Mouse (Mus musculus) cerebellum, postnatal 10 days (tissue): ENCODE measurements around the gene Sipa1l1.
A peak's percentile ranks its signal among the peaks of the same experiment; 100 is the strongest.

Experiments used
- DNase-seq, 2 experiments: peaks; one replicate each; pipeline ENCODE4 v3.0.0; 2021; ENCODE audit warnings: mixed read lengths in 2 of 2

Gene Sipa1l1

GRCm38 (mm10) chr12:82213056-82213455 is 43.9 kb downstream of the Sipa1l1 start:
- no peak for DNase-seq

GRCm38 (mm10) chr12:82214916-82215315 is 45.8 kb downstream of the Sipa1l1 start:
- DNase-seq = no peak

- no peak for DNase-seq
Observed at GRCm38 (mm10) chr12:82216801-82217553, 47.9 kb downstream of the Sipa1l1 start.

- DNase-seq = no peak
Observed at GRCm38 (mm10) chr12:82218201-82218600, 49.1 kb downstream of the Sipa1l1 start.

GRCm38 (mm10) chr12:82220367-82221089 is 51.4 kb downstream of the Sipa1l1 start:
- no peak for DNase-seq

DNA sequence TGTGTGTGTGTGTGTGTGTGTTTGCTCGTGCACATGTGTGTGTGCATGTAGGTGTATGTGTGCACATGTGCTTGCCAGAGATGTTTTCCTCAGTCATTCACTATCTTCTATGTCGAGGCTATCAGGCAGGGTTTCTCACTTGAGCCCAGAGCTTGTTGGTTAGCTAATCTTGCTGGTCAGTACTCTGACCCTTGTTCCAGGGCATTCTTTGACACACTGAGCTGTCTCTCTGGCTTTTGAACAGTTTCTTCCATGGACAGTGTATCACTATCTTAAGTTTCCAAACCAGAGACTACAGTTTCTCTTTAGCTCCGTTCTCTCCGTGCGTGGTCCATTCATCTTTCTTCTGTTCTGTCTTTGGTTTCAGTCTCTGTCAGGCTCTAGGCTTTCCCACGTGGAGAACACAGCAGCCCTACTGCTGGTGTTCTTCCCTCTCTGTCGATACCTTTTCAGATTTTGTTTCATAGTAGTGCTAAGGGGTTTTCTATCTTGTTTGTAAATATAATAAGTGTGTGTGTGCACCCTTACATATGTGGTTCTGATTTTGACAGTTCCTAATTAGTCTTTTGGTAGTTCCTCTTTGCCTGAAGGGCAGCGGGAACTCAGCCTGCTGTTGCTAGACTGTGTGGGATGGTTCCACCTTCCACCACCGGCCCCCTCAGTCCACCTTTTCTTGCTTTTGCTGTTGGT is 54.2 kb downstream of the Sipa1l1 start:
- no peak for DNase-seq

GRCm38 (mm10) chr12:82224848-82225247 is 55.7 kb downstream of the Sipa1l1 start:
- no peak for DNase-seq

DNA sequence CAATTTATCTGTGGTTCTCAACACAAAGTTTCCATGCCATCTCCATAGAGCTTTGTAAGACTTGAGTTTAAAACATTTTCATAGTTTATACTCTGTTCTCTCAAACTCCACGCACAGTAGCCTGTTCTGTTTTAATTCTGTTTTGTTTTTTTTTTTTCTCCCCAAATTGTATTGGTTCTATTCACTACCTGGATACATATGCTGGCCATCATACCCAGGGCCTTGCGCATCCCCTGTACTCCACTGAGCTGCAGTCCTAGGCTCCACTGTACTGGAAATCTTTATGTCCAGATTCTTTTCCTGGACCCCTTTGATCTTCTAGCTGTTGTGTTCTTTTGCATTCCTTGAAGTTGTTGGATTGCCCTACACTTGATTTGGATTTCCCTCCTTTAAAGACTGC is 56.2 kb downstream of the Sipa1l1 start:
- DNase-seq = no peak

DNA sequence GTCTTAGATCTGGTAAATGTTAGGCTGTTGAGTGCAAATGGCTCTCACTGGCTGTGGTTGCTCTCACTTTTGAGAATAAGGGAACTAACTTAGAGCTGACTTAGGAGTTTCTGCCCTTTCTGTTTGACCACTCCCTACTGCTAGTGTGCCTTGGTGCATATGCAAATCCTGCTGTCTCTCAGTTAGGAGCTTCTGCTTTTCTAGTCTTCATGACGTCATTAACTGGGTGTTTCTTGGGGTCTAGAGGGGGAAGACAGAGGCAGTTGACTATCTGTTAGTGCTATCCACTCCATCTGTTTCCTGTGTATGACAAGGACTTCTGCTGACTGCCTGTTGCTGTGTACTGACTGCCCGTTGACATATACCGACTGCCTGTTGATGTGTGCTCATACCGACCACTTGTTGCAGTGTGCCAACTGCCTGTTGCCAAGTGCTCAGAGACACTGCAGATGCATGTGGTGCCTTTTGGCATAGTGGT is 56.7 kb downstream of the Sipa1l1 start:
- no peak for DNase-seq

- DNase-seq = no peak
Observed at GRCm38 (mm10) chr12:82226311-82227066, 57.4 kb downstream of the Sipa1l1 start.

DNA sequence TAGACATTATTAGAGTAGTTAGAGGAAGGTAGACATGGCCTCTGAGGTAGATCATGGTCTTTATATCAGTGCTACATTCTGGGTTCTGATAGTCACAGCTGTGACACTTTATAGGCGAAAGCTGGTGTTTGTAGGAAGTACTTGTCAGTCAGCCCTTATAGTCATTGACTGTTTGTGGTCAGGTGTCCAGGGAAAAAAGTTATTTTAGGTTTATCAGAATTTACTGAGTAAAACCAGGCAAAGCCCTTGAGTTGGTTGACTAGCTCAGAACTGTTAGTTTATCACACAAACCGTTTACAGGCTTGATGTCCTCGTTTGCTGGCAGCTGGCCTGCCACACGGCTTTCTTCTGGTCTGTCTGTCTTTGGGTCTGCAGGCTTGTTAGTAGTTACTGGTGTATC is 61.0 kb downstream of the Sipa1l1 start:
- DNase-seq = no peak

DNA sequence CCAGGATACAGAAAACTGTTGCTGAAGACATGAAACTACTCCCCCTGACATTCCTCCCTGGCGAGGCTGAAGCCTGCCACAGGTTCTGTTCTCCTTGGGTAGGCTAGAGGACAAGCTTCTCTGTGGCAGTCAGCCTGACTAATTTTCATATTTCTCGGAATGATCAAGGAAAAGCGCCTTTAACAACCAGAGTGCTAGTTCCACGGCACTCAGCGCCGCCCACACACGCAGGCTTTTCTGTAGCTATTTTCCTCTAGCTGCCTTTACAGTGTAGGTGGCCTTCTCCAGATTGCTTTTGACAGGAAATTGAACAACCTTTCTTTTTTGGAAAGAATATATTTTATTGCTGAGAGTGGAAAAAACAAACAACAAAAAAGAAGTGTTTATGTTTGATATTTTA is 62.1 kb downstream of the Sipa1l1 start:
- DNase-seq = no peak

GRCm38 (mm10) chr12:82233177-82233576 is 64.1 kb downstream of the Sipa1l1 start:
- DNase-seq = no peak

DNA sequence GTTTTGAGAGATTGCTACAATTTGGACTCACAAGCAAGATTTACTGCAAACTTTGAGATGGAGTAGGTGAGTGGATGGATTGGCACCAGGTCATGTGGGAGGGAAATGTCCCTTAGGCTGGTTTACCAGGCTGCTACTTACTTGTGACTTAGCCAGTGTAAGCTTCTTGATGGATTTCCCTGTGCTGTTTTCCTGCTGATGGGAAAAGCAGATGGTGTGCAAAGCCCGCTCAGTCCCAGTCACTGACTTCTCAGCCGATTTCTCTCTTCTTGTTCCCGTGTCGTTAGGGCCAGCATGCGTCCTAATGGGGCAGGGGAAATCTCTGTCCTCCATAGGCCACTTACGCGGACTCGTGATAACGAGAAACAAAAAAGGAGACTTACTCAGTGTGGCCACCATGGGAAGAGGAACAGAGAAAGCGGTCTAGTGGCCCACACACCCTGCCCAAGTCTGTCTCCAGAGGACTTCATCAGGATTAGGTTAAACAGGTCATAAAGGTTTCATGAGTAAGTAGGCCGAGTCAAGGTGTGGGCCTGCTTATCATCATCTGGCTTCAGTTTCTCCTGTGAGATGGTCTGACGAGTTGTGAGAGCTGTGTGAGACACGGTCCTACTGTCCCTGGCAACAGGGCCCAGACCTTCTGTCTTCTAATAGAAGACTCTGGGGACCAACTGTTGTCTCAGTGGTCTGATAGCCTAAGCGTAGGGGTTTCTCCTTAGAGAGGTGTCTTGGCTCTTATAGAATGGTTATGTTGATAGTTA is 65.5 kb downstream of the Sipa1l1 start:
- DNase-seq = no peak

DNA sequence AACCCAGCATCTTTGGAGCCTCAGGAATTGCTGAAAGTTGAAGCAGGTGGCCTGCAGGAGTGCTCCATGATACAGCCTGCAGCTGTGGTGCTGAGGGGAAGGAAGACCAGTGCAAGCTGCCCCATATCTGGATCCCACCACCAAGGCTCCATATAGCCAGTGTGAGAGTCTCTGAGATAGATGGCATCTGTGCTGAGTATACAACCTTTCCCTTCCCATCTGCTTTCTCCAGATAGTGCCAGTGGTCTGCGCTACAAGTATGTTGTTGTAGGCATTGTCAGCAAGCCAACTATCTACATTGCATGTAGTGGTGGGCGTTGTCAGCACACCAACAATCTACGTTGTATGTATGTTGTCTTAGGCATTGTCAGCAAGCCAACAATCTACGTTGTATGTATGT is 68.0 kb downstream of the Sipa1l1 start:
- DNase-seq = no peak

DNA sequence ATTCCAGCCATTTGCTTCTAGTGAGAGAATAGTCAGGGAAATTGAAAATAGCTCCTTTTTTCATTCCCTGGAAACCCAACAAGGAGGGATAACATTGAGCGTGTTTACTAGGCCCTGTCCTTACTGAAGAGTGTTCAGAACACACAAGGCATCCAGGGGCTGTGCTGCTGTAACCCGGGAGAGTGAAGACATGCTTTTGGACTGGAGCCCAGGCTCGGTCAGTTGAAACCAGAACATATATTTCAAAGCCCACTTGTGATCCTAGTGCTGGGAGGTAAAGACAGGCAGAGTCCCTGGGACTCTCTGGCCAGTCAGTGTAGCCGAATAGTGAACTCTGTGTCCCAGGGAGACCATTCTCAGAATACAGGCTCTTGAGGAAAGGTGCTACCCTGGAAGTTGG is 68.8 kb downstream of the Sipa1l1 start:
- peak in 1 of 2 experiments; percentile 16 for DNase-seq

DNA sequence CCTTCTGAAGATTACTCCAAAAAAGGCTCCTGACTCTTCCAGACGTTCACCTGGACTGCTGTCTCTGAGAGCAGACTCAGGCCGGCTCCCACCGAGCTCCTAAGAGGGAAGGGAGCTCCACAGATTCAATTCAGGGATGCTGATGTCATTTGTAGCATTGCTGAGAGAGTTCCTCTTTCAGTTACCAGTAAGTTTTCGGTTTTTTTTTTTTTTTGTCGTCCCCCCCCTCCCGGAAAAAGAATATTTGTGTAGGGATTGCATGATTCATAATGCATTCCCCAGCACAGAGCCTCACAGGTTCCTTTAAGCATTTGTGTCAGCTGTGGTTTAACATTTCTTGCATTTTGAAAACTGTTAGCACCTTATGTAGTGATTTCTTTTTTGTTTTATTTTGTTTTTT is 71.6 kb downstream of the Sipa1l1 start:
- DNase-seq = no peak

DNA sequence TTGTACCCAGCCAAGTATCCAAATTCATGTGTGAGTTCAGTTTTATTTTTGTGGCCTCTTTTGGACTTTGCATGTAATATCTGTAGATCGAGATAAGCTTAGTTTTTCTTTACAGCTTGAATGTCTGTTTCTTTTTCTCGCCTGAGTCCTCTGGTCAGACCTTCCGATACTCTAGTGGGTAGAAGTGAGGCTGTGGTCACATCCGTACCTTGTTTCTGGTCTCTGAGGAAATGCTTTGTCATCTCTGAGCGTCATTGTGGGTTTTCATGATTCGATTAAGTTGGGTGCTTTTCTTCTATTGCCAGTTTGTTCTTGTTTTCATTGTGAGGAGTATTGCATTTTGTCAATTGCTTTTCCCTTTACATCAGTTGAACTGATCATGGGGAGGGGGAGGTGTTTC is 76.1 kb downstream of the Sipa1l1 start:
- DNase-seq = no peak

DNA sequence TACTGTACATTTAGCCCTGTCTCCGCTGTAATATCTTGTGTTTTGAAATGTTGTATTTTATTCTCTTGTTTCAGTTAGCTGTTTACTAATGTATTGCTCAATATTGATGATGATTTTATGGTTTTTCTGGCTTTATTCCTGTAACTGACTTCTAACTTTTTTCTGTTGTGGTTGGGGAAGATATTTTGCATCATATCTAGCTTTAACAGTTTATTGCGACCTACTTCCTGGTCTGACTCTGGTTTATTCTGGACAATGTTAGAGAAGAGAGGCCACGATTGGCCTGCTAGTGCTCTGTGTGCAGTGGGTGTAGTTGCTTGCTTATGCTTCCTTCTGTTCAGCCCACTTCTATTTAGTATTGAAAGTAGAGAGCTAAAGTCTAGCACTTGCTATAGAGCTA is 77.3 kb downstream of the Sipa1l1 start:
- DNase-seq = no peak

DNA sequence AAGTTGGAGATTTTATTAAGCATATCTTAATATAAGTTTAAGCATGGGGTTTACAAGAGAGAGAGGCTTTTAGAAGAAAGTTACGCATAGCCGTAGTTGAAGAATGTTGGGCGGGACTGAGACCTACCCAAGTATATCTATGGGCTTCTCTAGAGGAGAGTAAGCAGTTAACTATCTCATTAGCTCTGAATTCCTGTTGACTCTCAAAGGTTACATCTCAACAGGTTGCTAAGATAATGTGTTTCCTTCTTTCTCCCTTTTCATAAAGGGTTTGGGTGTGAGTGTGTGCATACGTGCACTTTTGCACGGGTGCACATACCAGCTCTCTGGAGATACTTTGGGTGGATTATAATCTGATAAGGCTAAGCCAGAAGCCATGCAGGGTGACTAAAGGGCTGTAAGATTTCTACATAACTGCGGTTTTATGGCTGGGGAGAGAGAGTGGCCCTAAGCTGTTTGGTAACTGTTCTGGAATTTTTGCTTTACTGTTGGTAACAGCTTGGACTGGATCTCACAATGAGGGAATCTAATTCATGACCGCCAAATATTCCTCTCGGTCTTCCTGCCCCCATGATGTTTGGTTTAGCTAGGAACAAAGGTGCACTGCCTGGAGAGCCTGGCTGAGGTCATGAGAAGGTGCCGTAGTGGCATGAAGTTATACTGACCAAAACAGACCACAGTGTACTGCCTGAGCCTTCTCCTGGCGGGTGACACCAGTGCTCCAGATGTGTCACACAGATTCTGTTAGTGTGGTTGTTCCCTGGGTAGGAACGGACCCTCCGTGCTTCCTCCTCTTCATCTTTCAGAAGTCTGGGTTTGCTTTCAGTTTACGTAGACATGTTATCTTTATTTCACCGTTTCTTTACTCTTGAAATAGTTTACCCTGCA is 78.5 kb downstream of the Sipa1l1 start:
- DNase-seq = no peak

- no peak for DNase-seq
Observed at GRCm38 (mm10) chr12:82248501-82248900, 79.4 kb downstream of the Sipa1l1 start.
